Mouse (Mus musculus) ovary, postnatal 10 days (tissue): ENCODE data around the gene Gcnt1.
A peak's percentile ranks its signal among the peaks of the same experiment; 100 is the strongest.

Experiments
- DNase-seq: peaks from one replicate; pipeline ENCODE4 v3.0.0; 2022; ENCODE audit warnings: low spot score

The Gcnt1 gene

DNA sequence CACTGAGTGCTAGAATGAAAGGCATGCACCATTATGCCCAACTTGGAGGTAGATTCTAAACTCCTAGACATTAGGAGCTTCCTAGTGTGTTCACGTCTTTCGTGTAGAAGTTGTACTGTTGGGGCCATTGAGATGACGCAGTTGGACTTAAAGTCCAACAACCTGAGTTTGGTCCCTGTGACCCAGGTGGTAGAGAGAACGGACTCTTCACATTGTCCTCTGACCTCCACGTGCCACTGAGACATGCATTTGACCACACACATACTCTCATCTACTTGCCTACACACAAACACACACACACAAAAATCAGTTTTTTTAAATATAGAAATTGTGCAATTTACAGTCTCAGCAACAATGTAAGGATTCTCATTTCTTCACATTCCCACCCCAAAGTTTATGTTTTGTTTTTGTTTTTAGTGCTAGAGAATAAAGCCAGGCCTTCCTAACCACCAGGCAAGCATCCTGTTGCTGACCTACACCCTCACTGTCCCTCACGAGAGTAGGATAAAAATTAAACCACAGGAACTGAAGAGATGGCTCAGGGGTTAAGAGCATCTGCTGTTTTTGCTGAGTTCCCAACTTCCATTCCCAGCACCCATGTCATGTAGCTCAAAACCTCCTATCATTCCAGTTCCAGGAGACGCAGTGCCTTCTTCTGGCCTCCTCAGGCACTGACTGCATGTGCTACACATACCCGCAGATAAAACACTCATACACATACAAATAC lies 6.1 kb downstream of the Gcnt1 start:
- no peak for DNase-seq

DNA sequence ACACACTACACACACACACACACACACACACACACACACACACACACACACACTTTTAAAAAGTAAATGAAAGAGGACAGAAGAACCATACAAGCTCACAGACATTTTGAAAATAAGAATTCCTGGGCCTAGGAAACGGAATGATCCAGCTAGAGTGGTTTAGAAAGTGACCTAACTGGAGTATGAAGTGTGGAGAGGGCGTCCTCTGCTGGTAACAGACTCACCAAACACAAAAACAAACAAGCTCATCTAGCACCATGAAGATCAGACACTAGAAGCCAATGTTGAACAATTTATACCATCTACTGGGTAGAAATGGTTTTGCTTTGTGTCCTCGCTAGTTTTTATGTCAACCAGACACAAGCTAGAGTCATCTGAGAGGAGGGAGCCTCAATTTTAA lies 7.9 kb downstream of the Gcnt1 start:
- no peak for DNase-seq

DNA sequence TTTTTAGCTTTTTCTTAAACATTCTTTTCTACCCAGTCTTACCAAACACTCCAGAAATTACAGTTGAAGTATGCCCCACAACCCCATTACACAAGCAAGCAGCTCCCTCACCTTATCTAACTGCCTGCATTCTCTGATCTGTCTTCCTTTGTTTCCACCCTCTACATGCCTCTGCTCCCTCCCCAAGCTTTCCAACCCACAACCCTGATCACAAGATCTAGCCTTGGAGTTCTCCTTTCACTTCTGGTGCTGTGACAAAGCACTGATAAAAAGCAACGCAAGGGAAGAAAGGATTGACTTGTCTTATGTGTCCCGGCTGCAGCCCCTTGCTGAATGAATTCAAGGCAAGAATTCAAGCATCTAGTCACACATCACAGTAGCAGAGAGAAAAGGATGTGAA lies 11.5 kb downstream of the Gcnt1 start:
- DNase-seq, result no peak

DNA sequence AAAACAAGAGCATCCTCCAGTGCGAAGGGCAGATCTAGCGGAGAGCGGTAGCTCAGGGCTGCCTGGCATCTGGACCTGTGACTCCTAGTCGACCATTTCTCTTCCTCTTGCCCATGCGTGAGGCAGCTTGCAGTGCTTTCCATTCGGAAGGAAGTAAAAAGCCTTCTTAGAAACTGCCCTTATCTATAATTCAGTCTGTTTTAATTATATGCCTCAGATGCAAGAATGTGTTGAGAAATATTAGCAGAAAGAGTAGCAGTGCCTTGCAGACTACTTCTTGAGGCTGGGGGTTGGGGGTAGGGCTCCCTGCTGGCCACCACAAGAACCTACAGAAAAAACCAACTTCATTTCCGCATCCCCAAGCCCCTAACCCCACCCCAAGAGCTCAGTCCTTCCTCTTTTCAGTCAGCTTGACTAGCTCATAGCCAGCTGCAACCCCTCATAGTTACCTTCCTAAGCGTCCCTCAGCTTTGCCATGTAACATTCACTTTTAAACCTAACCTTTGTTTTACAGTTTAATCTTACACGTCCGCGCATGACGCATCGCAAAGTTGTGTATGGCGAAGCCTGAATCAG lies 13.2 kb downstream of the Gcnt1 start:
- DNase-seq, result no peak

DNA sequence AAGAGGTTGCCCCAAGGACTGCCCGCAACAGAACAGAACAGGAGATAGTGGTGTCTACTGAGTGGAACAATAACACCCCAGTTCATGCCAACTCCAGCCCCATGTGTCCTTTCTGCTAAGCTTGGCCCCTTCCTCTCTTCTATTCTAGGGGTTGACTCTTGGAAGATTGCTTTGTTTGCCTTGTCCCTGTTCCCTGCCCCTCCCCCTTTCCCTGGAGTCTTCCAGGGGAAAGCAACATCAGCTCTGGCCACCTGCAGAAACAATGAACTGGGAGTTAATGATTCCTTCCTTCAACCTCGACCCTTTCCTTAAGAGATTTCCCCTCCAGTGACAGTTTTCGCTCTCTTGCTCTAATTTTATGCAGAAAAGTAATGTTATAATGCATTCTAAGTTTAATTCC lies 15.3 kb downstream of the Gcnt1 start:
- DNase-seq, result no peak

DNA sequence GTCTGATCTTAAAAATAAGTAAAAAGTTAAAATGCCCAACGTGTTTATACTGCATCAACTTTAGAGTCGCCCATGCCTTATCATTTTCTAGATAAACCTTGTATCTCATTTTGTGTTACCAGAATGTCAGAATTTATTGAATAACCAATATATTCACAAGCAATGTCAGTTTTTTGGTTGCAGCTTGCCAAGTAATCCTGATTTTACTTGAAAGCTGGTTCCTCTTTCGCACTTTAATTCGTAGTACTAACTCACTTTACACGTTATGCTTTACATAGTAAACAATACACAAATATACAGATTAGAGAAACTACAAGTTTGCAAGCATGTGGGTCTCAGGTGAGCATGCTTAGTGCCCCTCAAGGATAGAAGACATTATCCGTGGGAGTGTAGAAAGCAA lies 15.7 kb downstream of the Gcnt1 start:
- DNase-seq, result no peak

DNA sequence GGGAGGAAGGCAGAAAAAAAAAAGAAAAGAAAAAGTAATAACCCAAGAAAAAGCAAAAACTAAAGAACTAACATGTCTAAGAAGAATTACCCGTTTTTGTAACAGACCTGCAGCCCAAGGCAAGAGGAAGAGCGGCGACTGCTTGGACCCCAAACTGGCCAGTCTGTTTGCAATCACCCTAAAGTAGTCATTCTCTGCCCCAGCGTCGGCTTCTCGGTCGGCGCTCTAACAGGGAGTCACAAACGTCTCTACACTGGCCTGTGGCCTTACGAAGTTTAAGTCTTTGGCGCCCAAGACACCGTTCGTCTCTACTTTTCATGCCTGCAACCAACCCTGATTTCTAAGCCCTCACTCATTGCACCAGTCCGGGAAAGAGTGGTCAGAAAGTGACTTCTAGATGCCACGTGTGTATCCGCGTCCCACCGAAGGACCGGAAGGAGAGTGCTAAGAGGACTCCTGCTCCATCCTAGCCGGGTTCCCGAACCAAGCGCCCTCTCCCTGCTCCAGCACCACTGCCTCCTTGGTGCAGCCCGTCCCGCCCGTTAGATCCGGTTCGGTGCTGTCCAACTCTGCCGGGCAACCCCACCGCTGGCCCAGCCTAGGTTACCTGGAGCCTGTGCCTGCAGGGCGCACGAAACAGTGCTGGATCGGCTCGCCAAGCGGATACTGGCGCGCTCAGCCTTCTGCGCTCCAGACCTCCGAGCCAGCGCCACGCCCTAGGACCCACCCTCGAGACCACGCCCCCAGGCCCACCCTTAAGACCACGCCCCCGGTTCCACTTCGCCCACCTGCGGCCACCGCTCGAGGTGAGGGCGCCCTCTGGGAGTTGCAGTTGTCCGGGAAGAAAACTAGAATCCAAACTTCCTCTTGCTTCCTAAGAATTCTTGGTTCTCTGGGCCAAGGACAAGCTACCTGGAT lies 16.4 kb downstream of the Gcnt1 start:
- DNase-seq, result peak; percentile 38

DNA sequence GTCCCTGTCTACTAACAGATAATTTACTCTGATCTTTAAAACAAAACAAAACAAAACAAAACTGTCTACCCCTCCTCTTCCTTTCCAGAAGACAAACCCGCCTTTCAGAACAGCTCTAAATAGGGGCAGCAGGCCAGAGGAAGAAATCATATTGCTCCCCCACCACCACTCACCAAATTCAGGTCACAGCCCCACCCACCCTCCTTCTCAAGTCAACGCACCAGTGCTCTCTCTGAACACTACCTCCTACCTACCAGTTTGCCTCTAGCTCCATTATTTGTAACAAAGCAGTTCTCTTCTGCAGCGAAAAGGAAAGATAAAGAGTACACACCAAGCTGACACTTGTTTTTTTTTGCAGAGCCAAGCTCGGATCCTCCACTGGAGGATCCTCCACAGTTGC lies 17.3 kb downstream of the Gcnt1 start:
- no peak for DNase-seq

DNA sequence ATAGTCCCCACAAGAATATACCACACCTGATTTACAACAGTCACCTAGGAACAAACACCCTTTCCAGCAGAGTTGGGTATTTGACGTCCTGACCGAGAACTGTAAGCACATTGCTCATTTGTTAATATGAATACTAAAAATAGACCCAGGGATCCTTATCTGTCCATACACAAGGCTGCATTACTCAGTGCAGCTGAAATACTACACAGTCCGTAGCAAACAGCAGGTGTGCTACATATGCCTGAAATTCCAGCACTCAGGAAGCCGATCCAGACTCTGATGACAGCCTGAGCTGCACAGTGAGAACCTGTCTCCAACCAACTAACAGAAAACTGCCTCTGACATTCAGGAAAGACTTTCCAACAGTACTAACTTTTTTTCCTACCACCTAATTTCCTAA lies 17.8 kb downstream of the Gcnt1 start:
- no peak for DNase-seq

DNA sequence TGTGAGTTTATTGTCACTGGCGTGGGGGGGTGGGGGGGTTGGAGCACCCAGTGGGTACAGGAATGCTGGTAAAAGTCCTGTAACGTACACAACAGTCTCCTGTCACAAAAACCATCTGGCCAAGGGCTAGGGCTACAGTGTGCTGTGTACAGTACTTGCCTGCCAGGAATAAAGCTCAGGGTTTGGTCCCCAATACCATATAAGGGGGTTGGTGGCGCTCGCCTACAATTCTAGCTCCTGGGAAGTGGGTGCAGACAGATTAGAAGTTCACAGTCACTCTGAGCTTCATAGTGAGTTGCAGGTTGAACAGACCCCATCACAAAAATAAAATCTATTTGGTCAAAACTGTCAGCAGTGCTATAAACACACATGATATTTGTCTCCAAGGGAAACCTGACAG lies 18.3 kb downstream of the Gcnt1 start:
- no peak for DNase-seq

DNA sequence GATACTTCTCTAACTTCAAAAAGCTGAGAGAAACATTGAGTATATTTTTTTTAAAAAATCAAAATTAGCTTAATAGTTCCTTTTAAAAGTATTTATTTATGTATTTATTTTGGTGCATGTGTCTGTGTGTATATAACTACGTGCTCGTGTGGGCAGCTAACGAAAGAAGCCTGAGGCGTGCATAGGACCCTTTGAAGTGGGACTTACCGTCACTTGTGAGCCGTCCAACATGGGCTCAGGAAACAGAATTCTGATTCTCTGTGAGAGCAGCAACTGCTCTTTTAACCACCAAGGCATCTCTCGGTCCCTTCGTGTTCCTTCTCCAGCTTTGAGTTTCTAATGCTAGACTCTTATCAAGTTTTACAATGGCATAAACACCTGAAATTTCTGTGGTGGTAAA lies 18.9 kb downstream of the Gcnt1 start:
- no peak for DNase-seq

DNA sequence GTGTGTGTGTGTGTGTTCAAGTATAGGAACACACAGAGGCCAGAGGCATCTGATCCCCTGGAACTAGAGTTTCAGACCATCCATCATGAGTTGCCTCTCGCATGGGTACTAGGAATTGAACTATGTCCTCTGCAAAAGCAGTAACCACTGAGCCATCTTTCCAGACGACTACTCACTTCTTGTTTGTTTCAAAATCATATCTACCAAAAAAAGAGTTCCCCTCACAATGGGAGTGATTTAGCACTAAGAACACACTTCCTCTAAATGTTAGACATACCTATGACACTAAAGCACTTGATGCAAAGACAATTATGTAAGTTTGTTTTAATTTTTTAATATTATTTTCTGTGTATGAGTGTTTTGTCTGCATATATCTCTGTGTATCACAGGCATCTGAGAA lies 24.8 kb downstream of the Gcnt1 start:
- no peak for DNase-seq

DNA sequence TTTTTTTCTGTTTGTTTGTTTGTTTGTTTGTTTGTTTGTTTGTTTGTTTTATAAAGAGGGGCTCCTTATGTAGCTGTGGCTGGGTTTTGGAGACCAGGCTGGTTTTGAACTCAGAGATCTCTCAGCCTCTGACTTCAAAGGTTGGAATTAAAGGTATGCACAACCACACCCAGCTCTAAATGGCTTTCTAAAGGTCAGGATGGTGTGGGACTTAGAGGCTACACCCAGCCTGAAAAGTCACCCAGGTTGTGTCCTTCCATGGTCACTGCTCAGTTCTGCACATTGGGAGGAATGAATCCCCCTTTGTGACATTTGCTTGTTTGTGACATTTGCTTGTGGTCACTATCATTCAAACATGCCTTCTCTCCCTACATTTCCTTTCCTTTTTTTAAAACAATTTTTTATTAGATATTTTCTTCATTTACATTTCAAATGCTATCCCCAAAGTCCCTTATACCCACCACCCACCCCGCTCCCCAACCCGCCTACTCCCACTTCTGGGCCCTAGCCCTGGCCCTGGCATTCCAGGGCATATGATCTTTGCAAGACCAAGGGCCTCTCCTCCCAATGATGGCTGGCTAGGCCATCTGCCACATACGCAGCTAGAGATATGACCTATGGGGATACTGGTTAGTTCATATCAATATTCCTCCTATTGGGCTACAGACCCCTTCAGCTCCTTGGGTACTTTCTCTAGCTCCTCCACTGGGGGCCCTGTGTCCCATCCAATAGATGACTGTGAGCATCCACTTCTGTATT lies 25.7 kb downstream of the Gcnt1 start:
- DNase-seq, result no peak

DNA sequence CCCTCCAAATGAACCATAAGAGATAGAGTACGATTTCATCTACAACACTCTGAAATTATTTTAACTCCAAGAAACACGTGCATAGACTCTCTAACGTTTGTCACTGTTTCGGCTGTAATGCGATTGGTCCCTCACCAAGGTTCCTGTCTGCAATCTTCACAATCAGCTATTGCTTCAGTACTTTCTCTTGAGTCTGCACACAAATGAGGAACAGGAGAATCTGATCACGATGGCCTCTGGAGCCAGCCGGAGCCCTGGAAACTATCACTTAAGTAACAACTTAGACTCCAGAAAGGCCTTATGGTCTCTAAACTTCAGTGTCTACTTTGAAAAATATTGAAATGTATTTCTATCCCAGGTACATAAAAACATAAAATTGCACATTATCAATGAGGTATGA lies 27.8 kb downstream of the Gcnt1 start:
- no peak for DNase-seq

DNA sequence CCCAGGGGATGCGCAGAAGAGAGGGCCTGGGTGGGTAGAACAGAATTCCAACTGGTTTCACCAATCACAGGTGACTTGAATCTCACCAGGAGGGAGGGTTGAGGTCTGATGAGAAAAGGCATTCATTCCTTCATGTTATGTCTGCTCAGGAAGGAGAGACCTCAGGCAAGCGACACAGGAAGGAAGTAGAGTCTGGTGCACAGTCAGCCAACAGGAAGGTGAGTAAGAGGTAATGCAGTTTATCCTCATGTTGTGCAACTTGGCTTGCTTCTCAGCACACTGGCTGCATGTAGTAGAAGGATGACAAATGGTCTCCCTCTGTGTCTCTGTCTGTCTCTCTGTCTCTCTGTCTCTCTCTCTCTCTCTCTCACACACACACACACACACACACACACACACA lies 33.1 kb downstream of the Gcnt1 start:
- DNase-seq, result no peak

DNA sequence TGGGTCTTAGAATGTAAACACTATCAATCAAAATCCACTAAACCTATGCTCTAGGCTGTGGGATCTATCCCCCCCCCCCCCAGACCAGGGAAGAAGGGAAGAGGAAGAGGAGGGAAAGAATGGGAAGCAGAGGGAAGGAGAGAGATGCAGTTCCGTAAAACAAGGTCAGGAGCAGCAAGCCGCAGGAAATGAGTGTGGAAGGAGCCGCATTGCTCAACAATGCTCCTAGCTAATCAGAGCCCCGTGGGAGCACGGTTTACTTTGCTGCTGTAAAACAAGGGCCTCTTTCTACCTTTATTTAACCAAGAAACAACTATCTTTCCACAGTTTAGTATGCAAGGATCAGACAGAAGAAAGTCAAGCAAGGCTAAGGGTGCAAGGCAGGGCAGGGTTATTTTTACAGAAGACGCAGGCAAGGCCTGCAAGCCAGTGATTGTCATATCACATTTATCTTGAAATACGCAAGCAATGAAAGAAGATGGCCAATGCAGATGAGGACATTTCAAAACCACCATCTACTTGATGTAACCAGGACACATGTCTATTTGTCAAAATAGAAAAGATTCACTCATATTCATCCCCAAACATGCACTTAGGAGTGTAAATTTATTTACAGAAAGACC lies 35.5 kb downstream of the Gcnt1 start:
- DNase-seq, result no peak

DNA sequence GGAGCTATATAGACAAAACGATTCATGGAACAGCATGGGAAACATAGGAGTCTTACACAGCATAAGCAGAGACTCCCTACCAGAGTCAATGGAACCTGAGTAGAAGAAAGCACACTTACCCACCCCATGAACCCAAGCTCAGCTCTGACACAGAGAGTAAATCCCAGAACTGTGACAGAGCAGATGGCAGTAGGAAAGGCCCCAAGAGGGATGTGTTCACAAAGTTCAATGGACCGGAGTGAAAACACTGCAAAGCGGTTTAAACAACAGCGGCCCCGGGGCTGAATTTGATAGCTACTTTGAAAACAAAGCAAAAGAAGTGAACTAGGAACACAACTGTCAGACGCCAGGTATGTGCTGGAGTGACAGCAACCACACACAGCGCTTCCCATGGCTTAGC lies 36.0 kb downstream of the Gcnt1 start:
- DNase-seq, result no peak

DNA sequence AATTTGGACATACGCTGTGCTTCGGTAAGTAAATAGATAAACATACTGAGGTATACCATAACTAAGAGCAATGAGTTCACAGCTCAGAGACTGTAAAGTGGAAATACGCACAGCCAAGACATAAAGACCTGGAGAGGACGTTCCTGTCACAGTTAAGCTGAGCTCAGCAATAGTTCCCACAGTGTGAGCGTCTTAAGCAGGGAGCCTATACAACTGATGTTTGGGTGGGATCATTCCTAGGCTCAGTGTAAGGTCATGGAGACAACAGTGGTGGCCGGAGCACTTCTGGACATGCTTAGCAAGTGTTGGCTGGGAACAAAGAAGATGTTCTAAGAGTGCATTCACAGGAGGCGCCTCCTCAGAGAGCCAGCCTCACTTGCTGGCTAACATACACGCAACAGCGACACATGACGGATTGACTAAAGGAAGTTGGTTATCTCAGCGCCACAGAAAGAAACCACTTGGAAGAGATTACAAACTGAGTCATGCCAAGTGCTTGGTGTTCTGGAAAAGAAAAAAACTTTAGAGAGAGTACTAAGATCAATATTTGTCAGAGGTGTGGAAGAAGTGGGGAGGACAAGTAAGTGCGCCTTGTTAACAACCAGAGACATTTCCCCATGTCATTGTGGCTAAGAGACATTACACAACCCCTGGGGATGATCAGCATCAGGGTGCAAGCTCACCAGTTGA lies 37.9 kb downstream of the Gcnt1 start:
- no peak for DNase-seq

DNA sequence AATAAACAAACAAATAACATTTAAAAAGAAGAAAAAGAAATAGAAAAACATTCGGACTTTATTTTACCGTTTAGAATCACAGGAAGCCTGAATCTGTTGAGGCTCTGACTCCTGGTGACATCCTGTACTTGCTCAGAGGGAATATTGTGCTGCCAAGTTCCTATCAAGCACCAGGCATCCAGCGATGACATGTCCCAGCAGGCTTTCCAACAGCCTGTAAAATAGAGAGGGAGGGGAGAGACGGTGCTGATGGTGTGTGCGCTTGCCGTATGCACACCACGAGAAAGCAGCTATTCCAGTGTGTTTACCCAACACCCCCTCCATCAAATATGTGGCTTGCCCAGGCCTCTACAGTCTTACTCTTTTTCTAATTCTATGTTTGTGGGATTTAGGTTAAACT lies 39.6 kb downstream of the Gcnt1 start:
- no peak for DNase-seq

DNA sequence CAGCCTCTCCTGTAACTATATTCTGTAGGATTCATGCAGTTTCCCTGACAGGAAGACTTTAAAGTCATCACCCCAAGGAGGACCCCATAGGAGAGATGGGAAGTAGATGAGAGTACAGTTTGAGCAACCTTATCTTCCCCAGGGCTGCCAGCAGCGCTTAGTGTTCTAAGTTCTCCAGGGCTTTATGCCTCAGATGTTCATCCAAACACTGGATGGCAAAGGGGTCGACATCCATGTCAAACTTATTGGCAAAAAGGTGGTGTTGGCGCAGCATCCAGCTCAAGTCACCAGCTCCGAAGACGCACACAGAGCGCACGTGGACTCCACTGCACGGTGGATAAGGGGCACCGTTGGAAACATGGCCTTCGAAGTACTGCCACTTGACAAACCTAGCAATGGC lies 43.7 kb downstream of the Gcnt1 start:
- DNase-seq, result no peak

DNA sequence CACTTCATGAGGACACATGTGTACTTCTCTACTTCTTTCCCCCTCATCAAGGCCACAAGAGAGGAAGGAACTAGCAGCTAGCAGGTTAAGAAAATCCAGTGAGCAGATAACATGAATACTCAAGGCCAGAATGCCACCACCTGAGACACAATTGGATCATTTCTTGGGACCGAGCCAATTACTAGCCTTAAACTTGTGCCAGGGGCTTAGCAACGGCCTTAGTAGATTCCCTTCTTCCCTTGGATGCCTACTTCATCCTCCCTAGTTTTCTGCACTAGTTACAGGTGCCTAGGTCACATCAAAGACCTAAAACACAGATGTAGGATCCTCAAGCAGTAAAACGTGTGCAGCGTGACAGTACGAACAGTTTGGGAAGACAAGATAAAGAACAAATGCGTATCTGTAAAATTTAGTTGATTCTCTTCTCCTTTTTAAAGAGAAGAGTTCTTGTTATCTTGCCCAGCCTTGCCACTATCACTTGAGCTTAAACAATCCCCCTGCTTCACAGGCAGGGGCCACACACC lies 44.7 kb downstream of the Gcnt1 start:
- DNase-seq, result no peak
